Mouse (Mus musculus) midbrain, embryonic 12.5 days (tissue): ENCODE results near the gene Adssl1. TPM values are rescaled to one million over a fixed set of nuclear protein-coding genes. Genes with fewer than 3 reads are reported as not detected.

ENCODE experiments used
- ATAC-seq: fragments of 200-750 bp; cut with Nextera tagmentation; 2 replicates; pipeline ENCODE4 v1.8.0; 2017; ENCODE audit warnings: low read depth, moderate TSS enrichment, moderate library complexity; ENCODE audit not compliant: low FRiP score
- H3K27ac ChIP-seq: fragments of 300-500 bp; sonication (generic); replicated peaks from 2 replicates; pipeline ENCODE4 v1.5.1; 2016; ENCODE audit warnings: mild to moderate bottlenecking
- H3K27me3 ChIP-seq: fragments of 300-500 bp; sonication (generic); 2 replicates; pipeline ENCODE4 v1.6.1; 2016; ENCODE audit warnings: mild to moderate bottlenecking
- H3K36me3 ChIP-seq: fragments of 300-500 bp; sonication (generic); 2 replicates; pipeline ENCODE4 v1.6.1; 2016
- H3K4me1 ChIP-seq: fragments of 300-500 bp; sonication (generic); 2 replicates; pipeline ENCODE4 v1.6.1; 2016
- H3K4me2 ChIP-seq: fragments of 300-500 bp; sonication (generic); replicated peaks from 2 replicates; pipeline ENCODE4 v1.6.1; 2016; ENCODE audit warnings: mild to moderate bottlenecking, moderate library complexity
- H3K4me3 ChIP-seq: fragments of 300-500 bp; sonication (generic); 2 replicates; pipeline ENCODE4 v1.5.1; 2016; ENCODE audit warnings: mild to moderate bottlenecking
- H3K9ac ChIP-seq: fragments of 300-500 bp; sonication (generic); replicated peaks from 2 replicates; pipeline ENCODE4 v1.6.1; 2016; ENCODE audit warnings: mild to moderate bottlenecking, moderate library complexity
- H3K9me3 ChIP-seq: fragments of 300-500 bp; sonication (generic); 2 replicates; pipeline ENCODE4 v1.6.1; 2016; ENCODE audit warnings: mild to moderate bottlenecking
- WGBS: fragments of 180-500 bp; shearing (Covaris S2); methylation state at CpG from one replicate; pipeline ENCODE4 v1.1.7; 2016; 5-methylcytosine and 5-hydroxymethylcytosine counted together
- polyA plus RNA-seq: library from polyadenylated mRNA; unstranded; fragments of >200 nt; fragmentation: Nextera tagmentation; extraction: Ambion mirVana; gene quantifications from 2 replicates; pipeline ENCODE4 v1.2.1, GENCODE M21; 2016

Adssl1 gene
- polyA plus RNA-seq, 1 experiment from 2014 or later = 1.9 TPM

GRCm38 (mm10) chr12:112663303-112663702 lies 43.5 kb downstream of the Adssl1 start:
- WGBS = 90% methylated on average over 11 of the region's 11 CpGs
- peak overlapping the region; percentile 35 for H3K4me2 ChIP-seq
- no peaks in the 10 kb centered on the region for H3K27me3 ChIP-seq
- H3K9me3 ChIP-seq = no peaks in the 10 kb centered on the region
- H3K4me1 ChIP-seq = peaks cover 83% of the 10 kb centered on the region
- H3K4me3 ChIP-seq = no peak overlapping the region
- no peak for ATAC-seq
- peak overlapping the region; percentile 96 for H3K27ac ChIP-seq
- H3K36me3 ChIP-seq = peaks cover 86% of the 10 kb centered on the region
- H3K9ac ChIP-seq = 0 out of 2 replicates have a peak overlapping the region, but pooled peaks have one; percentile 7

GRCm38 (mm10) chr12:112663716-112664115 lies 43.9 kb downstream of the Adssl1 start:
- peak overlapping the region; percentile 7; the same call in 1 of the 2 replicates for H3K9ac ChIP-seq
- 77% methylated on average over 12 of the region's 12 CpGs for WGBS
- H3K36me3 ChIP-seq = peaks cover 86% of the 10 kb centered on the region
- no peaks in the 10 kb centered on the region for H3K27me3 ChIP-seq
- 0 out of 2 replicates have a peak overlapping the region, but pooled peaks have one; percentile 3 for H3K4me3 ChIP-seq
- H3K4me2 ChIP-seq = peak overlapping the region; percentile 35
- H3K9me3 ChIP-seq = no peaks in the 10 kb centered on the region
- ATAC-seq = peak; percentile 48
- peak overlapping the region; percentile 96 for H3K27ac ChIP-seq
- H3K4me1 ChIP-seq = peaks cover 86% of the 10 kb centered on the region

- Histone ChIP-seq H3K4me1 (peaks cover 86% of the 10 kb centered on the region), H3K9ac (peak overlapping the region; percentile 7; the same call in 1 of the 2 replicates), H3K4me3 (0 out of 2 replicates have a peak overlapping the region, but pooled peaks have one; percentile 3), H3K4me2 (peak overlapping the region; percentile 35), H3K27me3 (no peaks in the 10 kb centered on the region), H3K9me3 (no peaks in the 10 kb centered on the region), H3K36me3 (peaks cover 86% of the 10 kb centered on the region), H3K27ac (peak overlapping the region; percentile 96)
- WGBS = 39% methylated on average over 2 of the region's 2 CpGs
- ATAC-seq = peak; percentile 67
Observed at GRCm38 (mm10) chr12:112664124-112664523, 44.3 kb downstream of the Adssl1 start.

GRCm38 (mm10) chr12:112664656-112665055 lies 44.8 kb downstream of the Adssl1 start:
- peak; percentile 1; the same call in 1 of the 2 replicates for ATAC-seq
- H3K27me3 ChIP-seq = no peaks in the 10 kb centered on the region
- peaks cover 86% of the 10 kb centered on the region for H3K4me1 ChIP-seq
- WGBS = 76% methylated on average over 5 of the region's 5 CpGs
- H3K4me3 ChIP-seq = no peak overlapping the region
- peak overlapping the region; percentile 96 for H3K27ac ChIP-seq
- peak overlapping the region; percentile 35; the same call in 1 of the 2 replicates for H3K4me2 ChIP-seq
- H3K9me3 ChIP-seq = no peaks in the 10 kb centered on the region
- peaks cover 86% of the 10 kb centered on the region for H3K36me3 ChIP-seq
- peak overlapping the region; percentile 34 for H3K9ac ChIP-seq

GRCm38 (mm10) chr12:112665445-112665844 lies 45.6 kb downstream of the Adssl1 start:
- no peaks in the 10 kb centered on the region for H3K9me3 ChIP-seq
- H3K4me2 ChIP-seq = peak overlapping the region; percentile 35; the same call in 1 of the 2 replicates
- H3K9ac ChIP-seq = no peak overlapping the region
- ATAC-seq = no peak
- no peaks in the 10 kb centered on the region for H3K27me3 ChIP-seq
- no peak overlapping the region; the same call in 1 of the 2 replicates for H3K4me3 ChIP-seq
- peaks cover 86% of the 10 kb centered on the region for H3K36me3 ChIP-seq
- 68% methylated on average over 18 of the region's 18 CpGs for WGBS
- H3K4me1 ChIP-seq = peaks cover 81% of the 10 kb centered on the region
- peak overlapping the region; percentile 96 for H3K27ac ChIP-seq

- no peak overlapping the region for H3K9ac ChIP-seq
- H3K4me2 ChIP-seq = no peak overlapping the region
- 92% methylated on average over 9 of the region's 9 CpGs for WGBS
- peaks cover 81% of the 10 kb centered on the region for H3K4me1 ChIP-seq
- H3K4me3 ChIP-seq = no peak overlapping the region; the same call in 1 of the 2 replicates
- peak overlapping the region; percentile 96 for H3K27ac ChIP-seq
- no peaks in the 10 kb centered on the region for H3K27me3 ChIP-seq
- no peak for ATAC-seq
- no peaks in the 10 kb centered on the region for H3K9me3 ChIP-seq
- peaks cover 87% of the 10 kb centered on the region for H3K36me3 ChIP-seq
Observed at GRCm38 (mm10) chr12:112665881-112666544, 46.2 kb downstream of the Adssl1 start.

- Histone ChIP-seq H3K36me3 (peaks cover 74% of the 10 kb centered on the region), H3K9me3 (no peaks in the 10 kb centered on the region), H3K27ac (peak overlapping the region; percentile 32; the same call in 1 of the 2 replicates), H3K4me3 (no peak overlapping the region), H3K4me2 (no peak overlapping the region), H3K4me1 (peaks cover 81% of the 10 kb centered on the region), H3K9ac (no peak overlapping the region), H3K27me3 (no peaks in the 10 kb centered on the region)
- ATAC-seq = no peak
- 90% methylated on average over 10 of the region's 10 CpGs for WGBS
Observed at GRCm38 (mm10) chr12:112667619-112668297, 47.9 kb downstream of the Adssl1 start.

GRCm38 (mm10) chr12:112670718-112671393 lies 51.0 kb downstream of the Adssl1 start:
- Histone ChIP-seq H3K4me2 (peak overlapping the region; percentile 88), H3K4me1 (peaks cover 68% of the 10 kb centered on the region), H3K9me3 (no peaks in the 10 kb centered on the region), H3K36me3 (peaks cover 56% of the 10 kb centered on the region), H3K9ac (peak overlapping the region; percentile 53), H3K4me3 (0 out of 2 replicates have a peak overlapping the region, but pooled peaks have one; percentile 9), H3K27me3 (no peaks in the 10 kb centered on the region), H3K27ac (no peak overlapping the region)
- WGBS = 53% methylated on average over 9 of the region's 9 CpGs
- ATAC-seq = no peak

GRCm38 (mm10) chr12:112671891-112672290 lies 52.0 kb downstream of the Adssl1 start:
- Histone ChIP-seq H3K4me3 (peak overlapping the region; percentile 98; the same call in 1 of the 2 replicates), H3K27ac (peak overlapping the region; percentile 96; the same call in 1 of the 2 replicates), H3K9me3 (no peaks in the 10 kb centered on the region), H3K36me3 (peaks cover 46% of the 10 kb centered on the region), H3K27me3 (peaks cover 10% of the 10 kb centered on the region), H3K4me2 (peak overlapping the region; percentile 88), H3K9ac (peak overlapping the region; percentile 100; the same call in 1 of the 2 replicates), H3K4me1 (peaks cover 58% of the 10 kb centered on the region)
- 76% methylated on average over 7 of the region's 7 CpGs for WGBS
- no peak for ATAC-seq

GRCm38 (mm10) chr12:112672744-112673575 lies 53.1 kb downstream of the Adssl1 start:
- H3K4me1 ChIP-seq = peaks cover 51% of the 10 kb centered on the region
- H3K4me2 ChIP-seq = peak overlapping the region; percentile 88
- H3K9ac ChIP-seq = peak overlapping the region; percentile 100
- WGBS = 6% methylated on average over 21 of the region's 21 CpGs
- H3K36me3 ChIP-seq = peaks cover 35% of the 10 kb centered on the region
- peak overlapping the region; percentile 98 for H3K4me3 ChIP-seq
- H3K9me3 ChIP-seq = no peaks in the 10 kb centered on the region
- peak; percentile 36 for ATAC-seq
- peak overlapping the region; percentile 96 for H3K27ac ChIP-seq
- peaks cover 20% of the 10 kb centered on the region for H3K27me3 ChIP-seq

- peak overlapping the region; percentile 100 for H3K9ac ChIP-seq
- H3K4me1 ChIP-seq = peaks cover 52% of the 10 kb centered on the region
- peaks cover 27% of the 10 kb centered on the region for H3K27me3 ChIP-seq
- peak overlapping the region; percentile 96 for H3K27ac ChIP-seq
- H3K9me3 ChIP-seq = no peaks in the 10 kb centered on the region
- H3K4me3 ChIP-seq = peak overlapping the region; percentile 98
- H3K4me2 ChIP-seq = peak overlapping the region; percentile 88
- H3K36me3 ChIP-seq = peaks cover 28% of the 10 kb centered on the region
- WGBS = under 1% methylated on average over 45 of the region's 68 CpGs
- peak; percentile 20 for ATAC-seq
Observed at GRCm38 (mm10) chr12:112673576-112674091, 53.8 kb downstream of the Adssl1 start.
